Mouse (Mus musculus): Measurements from ENCODE around the gene Zic4. TPM values are rescaled to one million over a fixed set of nuclear protein-coding genes. Genes with fewer than 3 reads are reported as not detected.

The Zic4 gene
- polyA plus RNA-seq, 1 experiment from 2014 or later: not detected

GRCm38 (mm10) chr9:91382471-91383255 lies 20.4 kb downstream of the Zic4 start:
- Histone ChIP-seq H3K4me2 (no peak overlapping the region), H3K27me3 (peaks cover 100% of the 10 kb centered on the region), H3K9me3 (replicated peaks) (no peaks in the 10 kb centered on the region), H3K27ac (no peak overlapping the region), H3K9ac (no peak overlapping the region), H3K4me1 (replicated peaks) (no peaks in the 10 kb centered on the region; the same call in 1 of the 2 replicates), H3K4me3 (replicated peaks) (no peak overlapping the region), H3K36me3 (no peaks in the 10 kb centered on the region)
- ATAC-seq (ENCODE audit: low read depth) (no peak), DNase-seq (no peak)
- 5% methylated on average over 24 of the region's 24 CpGs for WGBS (ENCODE audit: insufficient replicate concordance)

GRCm38 (mm10) chr9:91383441-91384135 lies 21.4 kb downstream of the Zic4 start:
- WGBS (ENCODE audit: insufficient replicate concordance): 2% methylated on average over 28 of the region's 28 CpGs
- no peaks in the 10 kb centered on the region; the same call in 1 of the 2 replicates for H3K4me1 ChIP-seq (replicated peaks)
- ATAC-seq (ENCODE audit: low read depth): no peak

DNA sequence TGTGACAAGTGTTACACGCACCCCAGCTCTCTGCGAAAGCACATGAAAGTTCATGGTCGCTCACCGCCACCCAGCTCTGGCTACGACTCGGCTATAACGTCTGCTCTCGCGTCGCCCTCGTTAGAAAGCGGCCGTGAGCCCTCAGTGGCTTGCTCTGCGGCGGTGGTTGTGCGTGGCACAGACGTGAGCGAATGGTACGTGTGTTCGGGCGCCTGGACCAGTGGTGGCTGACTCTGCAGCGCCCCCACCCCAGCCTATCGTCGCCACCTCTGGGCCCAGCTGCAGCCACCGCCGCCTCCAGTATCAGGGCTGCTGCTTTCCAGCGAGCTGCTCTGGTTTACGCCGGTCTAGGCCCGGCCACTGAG lies 21.9 kb downstream of the Zic4 start:
- no peak overlapping the region for H3K4me3 ChIP-seq (replicated peaks)
- WGBS (ENCODE audit: insufficient replicate concordance): 1% methylated on average over 30 of the region's 30 CpGs
- H3K36me3 ChIP-seq: no peaks in the 10 kb centered on the region
- peaks cover 99% of the 10 kb centered on the region for H3K27me3 ChIP-seq
- H3K9ac ChIP-seq: no peak overlapping the region
- ATAC-seq (ENCODE audit: low read depth): no peak; the same call in 1 of the 2 replicates
- H3K4me1 ChIP-seq (replicated peaks): no peaks in the 10 kb centered on the region; the same call in 1 of the 2 replicates
- no peak overlapping the region for H3K27ac ChIP-seq
- DNase-seq: no peak
- H3K4me2 ChIP-seq: no peak overlapping the region
- no peaks in the 10 kb centered on the region for H3K9me3 ChIP-seq (replicated peaks)

More at GRCm38 (mm10) chr9:91383441-91384135, 21.4 kb downstream of the Zic4 start:
- H3K27ac ChIP-seq: no peak overlapping the region
- no peak for DNase-seq
- peaks cover 100% of the 10 kb centered on the region for H3K27me3 ChIP-seq
- no peak overlapping the region for H3K9ac ChIP-seq
- H3K36me3 ChIP-seq: no peaks in the 10 kb centered on the region
- H3K9me3 ChIP-seq (replicated peaks): no peaks in the 10 kb centered on the region
- H3K4me3 ChIP-seq (replicated peaks): no peak overlapping the region
- no peak overlapping the region for H3K4me2 ChIP-seq

- no peak overlapping the region for H3K9ac ChIP-seq
- no peaks in the 10 kb centered on the region for H3K36me3 ChIP-seq
- H3K4me3 ChIP-seq (replicated peaks): no peak overlapping the region
- no peak overlapping the region for H3K27ac ChIP-seq
- H3K4me2 ChIP-seq: no peak overlapping the region
- ATAC-seq (ENCODE audit: low read depth): no peak
- H3K27me3 ChIP-seq: peaks cover 99% of the 10 kb centered on the region
- H3K9me3 ChIP-seq (replicated peaks): no peaks in the 10 kb centered on the region
- no peak for DNase-seq
- whole genome bisulfite sequencing (ENCODE audit: insufficient replicate concordance): 7% methylated on average over 4 of the region's 4 CpGs
- no peaks in the 10 kb centered on the region; the same call in 1 of the 2 replicates for H3K4me1 ChIP-seq (replicated peaks)
Observed at GRCm38 (mm10) chr9:91384693-91385560, 22.7 kb downstream of the Zic4 start.

GRCm38 (mm10) chr9:91385561-91386430 lies 23.6 kb downstream of the Zic4 start:
- no peak overlapping the region for H3K4me2 ChIP-seq
- DNase-seq (no peak), ATAC-seq (ENCODE audit: low read depth) (no peak)
- no peaks in the 10 kb centered on the region for H3K36me3 ChIP-seq
- H3K9me3 ChIP-seq (replicated peaks): no peaks in the 10 kb centered on the region
- no peaks in the 10 kb centered on the region; the same call in 1 of the 2 replicates for H3K4me1 ChIP-seq (replicated peaks)
- no peak overlapping the region for H3K27ac ChIP-seq
- WGBS (ENCODE audit: insufficient replicate concordance): 4% methylated on average over 8 of the region's 8 CpGs
- H3K9ac ChIP-seq: no peak overlapping the region
- no peak overlapping the region for H3K4me3 ChIP-seq (replicated peaks)
- peaks cover 99% of the 10 kb centered on the region for H3K27me3 ChIP-seq

DNA sequence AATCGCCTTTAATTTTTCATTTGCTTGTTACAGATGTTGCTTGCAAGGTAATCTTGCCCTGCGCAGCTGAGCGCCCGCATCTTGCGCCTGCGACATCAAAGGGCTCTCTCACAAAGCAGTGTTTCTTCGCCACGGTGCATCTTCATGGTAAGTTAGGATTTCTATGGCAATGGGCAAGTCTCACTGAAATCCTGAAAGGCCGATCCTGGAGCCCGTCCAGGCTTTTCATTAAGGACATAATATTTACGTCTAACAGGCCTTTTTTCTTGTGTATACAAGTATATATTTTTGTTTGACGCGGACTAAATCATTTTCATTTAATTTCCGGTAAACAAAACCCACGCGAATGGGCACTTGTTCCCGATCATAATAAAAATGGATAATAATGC lies 24.3 kb downstream of the Zic4 start:
- H3K4me1 ChIP-seq (replicated peaks): no peaks in the 10 kb centered on the region; the same call in 1 of the 2 replicates
- no peak for DNase-seq

GRCm38 (mm10) chr9:91386891-91387739 lies 24.9 kb downstream of the Zic4 start:
- DNase-seq: no peak

More for the DNA sequence above, 24.3 kb downstream of the Zic4 start:
- Histone ChIP-seq H3K4me3 (replicated peaks) (no peak overlapping the region), H3K36me3 (no peaks in the 10 kb centered on the region), H3K9ac (no peak overlapping the region), H3K27me3 (peaks cover 98% of the 10 kb centered on the region), H3K27ac (no peak overlapping the region), H3K4me2 (no peak overlapping the region), H3K9me3 (replicated peaks) (no peaks in the 10 kb centered on the region)
- ATAC-seq (ENCODE audit: low read depth): no peak
- 3% methylated on average over 17 of the region's 17 CpGs for WGBS (ENCODE audit: insufficient replicate concordance)

GRCm38 (mm10) chr9:91387740-91388080 lies 25.5 kb downstream of the Zic4 start:
- H3K9me3 ChIP-seq (replicated peaks): no peaks in the 10 kb centered on the region
- no peak overlapping the region for H3K9ac ChIP-seq
- WGBS (ENCODE audit: insufficient replicate concordance): under 1% methylated on average over 5 of the region's 5 CpGs
- peaks cover 97% of the 10 kb centered on the region for H3K27me3 ChIP-seq
- no peak overlapping the region for H3K4me3 ChIP-seq (replicated peaks)
- no peak overlapping the region for H3K27ac ChIP-seq
- H3K4me1 ChIP-seq (replicated peaks): no peaks in the 10 kb centered on the region
- DNase-seq: no peak
- no peak overlapping the region for H3K4me2 ChIP-seq
- H3K36me3 ChIP-seq: no peaks in the 10 kb centered on the region
- no peak for ATAC-seq (ENCODE audit: low read depth)

More at GRCm38 (mm10) chr9:91386891-91387739, 24.9 kb downstream of the Zic4 start:
- no peaks in the 10 kb centered on the region for H3K4me1 ChIP-seq (replicated peaks)
- H3K27ac ChIP-seq: no peak overlapping the region
- H3K36me3 ChIP-seq: no peaks in the 10 kb centered on the region
- no peaks in the 10 kb centered on the region for H3K9me3 ChIP-seq (replicated peaks)
- WGBS (ENCODE audit: insufficient replicate concordance): 1% methylated on average over 31 of the region's 31 CpGs
- H3K27me3 ChIP-seq: peaks cover 98% of the 10 kb centered on the region
- H3K9ac ChIP-seq: no peak overlapping the region
- H3K4me3 ChIP-seq (replicated peaks): no peak overlapping the region
- H3K4me2 ChIP-seq: no peak overlapping the region
- no peak for ATAC-seq (ENCODE audit: low read depth)

DNA sequence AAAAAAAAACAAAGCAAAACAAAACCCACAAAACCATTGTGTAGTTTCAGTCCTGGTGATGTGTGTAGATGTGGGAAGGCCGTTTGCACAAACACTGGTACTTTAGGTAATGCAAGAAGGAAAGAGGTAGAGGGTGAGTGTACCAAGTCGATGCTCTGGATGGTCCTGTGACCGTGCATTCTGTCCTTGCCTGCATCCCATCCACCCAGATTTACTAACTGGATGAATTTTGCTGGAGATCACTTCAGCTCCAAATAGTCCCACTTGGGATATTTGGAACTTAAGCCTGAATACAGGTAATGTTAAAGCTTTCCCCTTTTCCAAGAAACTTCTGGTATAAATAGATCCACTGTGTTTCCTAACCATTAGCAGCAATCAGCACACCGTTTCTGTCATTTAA lies 26.0 kb downstream of the Zic4 start:
- H3K27ac ChIP-seq: no peak overlapping the region
- DNase-seq (no peak), ATAC-seq (ENCODE audit: low read depth) (no peak)
- H3K4me3 ChIP-seq (replicated peaks): no peak overlapping the region
- H3K36me3 ChIP-seq: no peaks in the 10 kb centered on the region
- WGBS (ENCODE audit: insufficient replicate concordance): 2% methylated on average over 4 of the region's 4 CpGs
- H3K27me3 ChIP-seq: peaks cover 97% of the 10 kb centered on the region
- no peaks in the 10 kb centered on the region for H3K9me3 ChIP-seq (replicated peaks)
- no peak overlapping the region for H3K4me2 ChIP-seq
- no peaks in the 10 kb centered on the region for H3K4me1 ChIP-seq (replicated peaks)
- H3K9ac ChIP-seq: no peak overlapping the region
